Mouse (Mus musculus): ENCODE measurements around the gene Ola1.

DNA sequence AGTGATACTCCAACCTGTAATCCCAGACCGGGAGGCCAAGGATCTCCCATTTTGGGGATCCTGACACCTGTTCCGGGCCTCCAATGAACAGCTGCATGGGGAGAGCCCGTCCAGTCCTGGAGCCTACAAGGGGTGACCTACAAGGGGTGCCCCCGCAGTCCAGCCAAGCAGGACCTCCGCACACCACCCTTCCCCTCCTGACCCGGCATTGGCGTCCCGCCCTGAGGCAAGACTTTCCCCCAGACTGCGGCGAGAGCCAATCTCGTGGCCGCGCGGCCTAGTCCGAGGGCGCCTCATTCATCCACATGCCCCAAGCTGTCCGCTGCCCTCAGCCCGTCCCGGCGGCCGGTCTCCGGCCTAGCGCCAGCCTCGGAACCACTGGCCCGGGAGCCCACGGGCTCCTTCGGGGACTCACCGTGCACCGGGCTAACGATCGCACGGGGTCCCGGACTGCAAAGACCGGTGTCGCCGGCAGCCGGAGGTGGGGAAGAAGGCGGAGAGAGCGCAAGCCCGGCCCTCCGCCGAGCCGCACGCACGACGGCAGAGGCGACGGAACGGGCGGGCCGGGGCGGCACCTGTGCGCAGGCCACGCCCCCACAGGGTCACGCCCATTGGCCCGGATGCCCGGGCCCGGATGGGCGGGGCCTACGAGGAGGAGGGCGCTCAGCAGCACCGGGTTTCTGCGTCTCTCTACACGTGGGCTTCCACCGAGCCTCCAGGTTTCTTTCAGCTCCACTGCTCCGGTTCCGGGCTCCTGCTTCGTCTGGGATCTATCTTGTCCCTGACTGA, 4.7 kb downstream of the Ola1 start:
- TF ChIP-seq CTCF (IDR thresholded peaks at IDR 0.05; ENCODE audit: extremely low read depth, insufficient read depth, low read length): no peak
- 0 out of 2 replicates have a peak, but pooled peaks have one; percentile 24 for TF ChIP-seq POLR2A (IDR thresholded peaks at IDR 0.05; ENCODE audit: extremely low read depth, insufficient read depth, low read length)
